Mouse (Mus musculus): ENCODE data around the gene Gm14139. TPM values are rescaled to one million over a fixed set of nuclear protein-coding genes. Genes with fewer than 3 reads are reported as not detected.

The Gm14139 gene
- polyA plus RNA-seq (2012; rRNA removed), result 0.04 TPM in 1 of 2 replicates, not detected in the other

GRCm38 (mm10) chr2:150181570-150181999, at the start of gene Gm14139:
TSS of gene Gm14139 (plus strand) at chr2:150181755.

GRCm38 (mm10) chr2:150136435-150136897, 45.1 kb upstream of the Gm14139 start, which contains the start of gene Zfp120:
TSS of gene Zfp120 (minus strand) at chr2:150136708.

GRCm38 (mm10) chr2:150179579-150179978, 2.0 kb upstream of the Gm14139 start, which contains the start of gene Gm10770:
TSS of gene Gm10770 (minus strand) at chr2:150179679.

GRCm38 (mm10) chr2:150217600-150218362, 36.2 kb downstream of the Gm14139 start, which contains the start of gene Zfp937:
TSS of gene Zfp937 (plus strand) at chr2:150218073.

Other genes starting within 250 kb of the Gm14139 start
- 1.2 TPM in 2 replicates for gene Zfp120, start 45.0 kb upstream of the Gm14139 start, polyA plus RNA-seq (2012; rRNA removed)
- not detected in 2 replicates for gene Gm10770, start 2.1 kb upstream of the Gm14139 start, polyA plus RNA-seq (2012; rRNA removed)
- 0.32 and 0.34 TPM in 2 replicates for gene Zfp937, start 36.3 kb downstream of the Gm14139 start, polyA plus RNA-seq (2012; rRNA removed)
- gene Gm21994, start 73.8 kb downstream of the Gm14139 start, polyA plus RNA-seq (2012; rRNA removed), result 0.43 and 0.53 TPM in 2 replicates
- gene Gm14124, start 75.8 kb downstream of the Gm14139 start, polyA plus RNA-seq (2012; rRNA removed), result not detected in 2 replicates
- not detected in 2 replicates for gene Gm10130, start 141.9 kb downstream of the Gm14139 start, polyA plus RNA-seq (2012; rRNA removed)
- 0.28 and 0.37 TPM in 2 replicates for gene 3300002I08Rik, start 181.0 kb downstream of the Gm14139 start, polyA plus RNA-seq (2012; rRNA removed)